Mouse (Mus musculus) embryonic fibroblast, embryonic 13.5 days (primary cell): ENCODE results near the gene Utp6.

Experiments used
- CTCF ChIP-seq: IDR thresholded peaks from 2 replicates; pipeline ENCODE4 v1.5.1; 2011; ENCODE audit warnings: mild to moderate bottlenecking, control low read depth, low read length, moderate library complexity, borderline replicate concordance; ENCODE audit not compliant: insufficient read depth
- POLR2A ChIP-seq: IDR thresholded peaks from 2 replicates; pipeline ENCODE4 v1.6.1; 2011; ENCODE audit warnings: low read depth, mild to moderate bottlenecking, control low read depth, low read length, moderate library complexity

DNA sequence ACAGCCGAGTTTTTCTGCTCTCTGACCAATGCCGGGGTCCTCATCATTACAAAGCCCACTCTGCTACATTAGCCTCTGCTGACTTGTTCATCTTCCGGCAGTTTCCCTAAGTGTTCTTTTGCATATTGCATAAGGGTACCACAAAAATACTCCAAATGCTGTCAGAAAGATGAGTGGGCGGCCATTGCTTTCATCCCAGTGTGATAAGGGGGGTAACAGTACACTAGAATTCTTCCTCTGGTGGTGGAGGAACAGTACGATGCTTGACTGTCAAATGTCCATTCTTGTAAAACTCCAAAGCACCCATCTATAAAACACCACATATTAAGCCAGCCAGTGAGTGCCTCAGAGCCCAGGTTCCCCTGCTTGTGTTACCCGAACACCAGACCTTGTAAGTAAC, 69.9 kb downstream of the Utp6 start:
- TF ChIP-seq CTCF, result no peak
- no peak for TF ChIP-seq POLR2A
